Mouse (Mus musculus) kidney, adult 2 months (tissue): Measurements from ENCODE around the gene Egfl6.

Experiments
- CTCF ChIP-seq: fragments of 200-500 bp; conservative IDR thresholded peaks from 2 replicates; pipeline ENCODE4 v1.5.1; 2011; ENCODE audit warnings: low read depth, mild to moderate bottlenecking, control low read depth, low read length, moderate library complexity, mixed read lengths; ENCODE audit not compliant: insufficient read depth, insufficient read length
- POLR2A ChIP-seq: fragments of 200-500 bp; IDR thresholded peaks from one replicate; pipeline ENCODE4 v1.6.1; 2011; ENCODE audit warnings: low read depth, low read length, control low read depth

GRCm38 (mm10) chrX:166621560-166622301 lies 36.2 kb upstream of the Egfl6 start:
- TF ChIP-seq CTCF (no peak), POLR2A (no peak)
